Mouse (Mus musculus) splenic B cell, adult 2 months (primary cell): Measurements from ENCODE around the gene Draxin.
A peak's percentile ranks its signal among the peaks of the same experiment; 100 is the strongest.

Experiments
- DNase-seq: peaks from one replicate; pipeline ENCODE4 v3.0.0-alpha.2; 2011; ENCODE audit warnings: low read depth, low spot score
- H3K27me3 ChIP-seq: 2 replicates; pipeline ENCODE4 v1.6.1; 2012; ENCODE audit warnings: mild to moderate bottlenecking, low read length, moderate library complexity, mixed read lengths; ENCODE audit not compliant: control insufficient read depth, poor library complexity, insufficient read depth, severe bottlenecking
- H3K36me3 ChIP-seq: 2 replicates; pipeline ENCODE4 v1.6.1; 2012; ENCODE audit warnings: mild to moderate bottlenecking, low read length, moderate library complexity, mixed read lengths; ENCODE audit not compliant: control insufficient read depth, poor library complexity, insufficient read depth, severe bottlenecking

Draxin gene

DNA sequence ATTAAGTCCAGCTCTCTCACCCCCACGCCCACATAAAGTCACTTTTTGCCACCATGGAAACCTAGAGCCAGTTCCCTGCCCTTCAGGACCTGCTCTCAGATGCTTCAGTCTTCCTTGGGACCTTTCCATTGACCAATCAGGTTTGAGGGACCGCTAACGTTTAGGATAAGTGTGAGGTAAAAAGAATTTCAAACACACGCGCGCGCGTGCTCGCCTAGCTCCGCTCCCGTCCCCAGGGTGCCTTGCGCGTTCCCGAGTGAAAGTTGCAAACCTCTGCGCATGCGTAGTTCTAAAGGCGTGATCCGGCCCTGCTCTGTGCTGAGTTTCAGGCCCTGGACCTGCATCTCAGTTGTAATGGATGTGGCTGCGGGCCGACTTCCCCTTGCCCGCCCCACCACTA lies 55.2 kb downstream of the Draxin start:
- peaks cover 2% of the 10 kb centered on the region for H3K36me3 ChIP-seq
- peak; percentile 79 for DNase-seq
- no peaks in the 10 kb centered on the region for H3K27me3 ChIP-seq

DNA sequence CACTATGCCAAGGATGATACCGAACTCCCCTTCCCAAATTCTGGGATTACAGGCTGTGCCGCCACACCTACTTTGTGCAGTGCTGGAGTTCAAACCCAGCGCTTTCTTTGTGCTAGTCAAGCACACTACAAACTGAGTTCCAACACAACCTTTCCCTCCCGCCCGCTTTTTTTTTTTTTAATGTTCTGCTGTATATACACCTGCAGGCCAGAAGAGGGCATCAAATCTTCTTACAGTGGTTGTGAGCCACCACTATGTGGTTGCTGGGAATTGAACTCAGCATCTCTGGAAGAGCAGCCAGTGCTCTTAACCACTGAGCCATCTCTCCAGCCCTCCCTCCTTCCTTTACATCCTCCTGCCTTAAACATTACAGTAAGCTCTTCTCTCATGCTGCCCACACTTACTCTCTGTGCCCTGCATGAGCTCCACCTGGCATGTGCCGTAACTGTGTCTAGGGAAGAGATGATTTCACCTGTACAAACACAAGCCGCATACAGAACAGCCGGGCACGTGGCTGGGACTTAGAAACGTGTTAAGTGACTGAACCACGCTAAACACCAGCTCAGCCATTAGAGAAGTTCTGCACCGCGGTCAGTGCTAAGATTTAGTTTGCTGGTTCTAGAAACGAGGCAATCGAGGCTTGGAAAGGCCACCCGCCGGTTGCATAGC lies 55.8 kb downstream of the Draxin start:
- Histone ChIP-seq H3K27me3 (no peaks in the 10 kb centered on the region), H3K36me3 (no peaks in the 10 kb centered on the region; the same call in 1 of the 2 replicates)
- DNase-seq, result peak; percentile 59

DNA sequence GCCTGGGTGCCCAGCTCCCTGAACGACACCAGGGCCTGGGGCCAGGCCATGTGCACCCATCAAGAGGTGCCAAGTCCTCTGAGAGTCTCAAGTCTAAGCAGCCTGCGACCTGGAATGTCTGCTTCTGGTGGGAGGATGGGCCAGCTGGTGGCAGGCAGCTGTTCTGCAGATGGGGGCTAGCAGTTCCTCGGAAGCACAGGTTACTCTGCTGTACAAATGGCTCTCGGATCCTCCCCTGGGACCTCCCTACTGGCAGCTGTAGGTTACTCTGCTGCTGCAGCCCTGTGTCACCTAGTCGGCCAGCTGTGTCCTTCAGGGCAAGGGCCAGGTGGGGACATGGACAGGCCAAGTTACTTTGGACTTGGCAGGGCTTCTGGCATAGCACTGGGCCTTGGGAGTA lies 59.0 kb downstream of the Draxin start:
- peak; percentile 18 for DNase-seq
- no peaks in the 10 kb centered on the region for H3K36me3 ChIP-seq
- no peaks in the 10 kb centered on the region for H3K27me3 ChIP-seq

DNA sequence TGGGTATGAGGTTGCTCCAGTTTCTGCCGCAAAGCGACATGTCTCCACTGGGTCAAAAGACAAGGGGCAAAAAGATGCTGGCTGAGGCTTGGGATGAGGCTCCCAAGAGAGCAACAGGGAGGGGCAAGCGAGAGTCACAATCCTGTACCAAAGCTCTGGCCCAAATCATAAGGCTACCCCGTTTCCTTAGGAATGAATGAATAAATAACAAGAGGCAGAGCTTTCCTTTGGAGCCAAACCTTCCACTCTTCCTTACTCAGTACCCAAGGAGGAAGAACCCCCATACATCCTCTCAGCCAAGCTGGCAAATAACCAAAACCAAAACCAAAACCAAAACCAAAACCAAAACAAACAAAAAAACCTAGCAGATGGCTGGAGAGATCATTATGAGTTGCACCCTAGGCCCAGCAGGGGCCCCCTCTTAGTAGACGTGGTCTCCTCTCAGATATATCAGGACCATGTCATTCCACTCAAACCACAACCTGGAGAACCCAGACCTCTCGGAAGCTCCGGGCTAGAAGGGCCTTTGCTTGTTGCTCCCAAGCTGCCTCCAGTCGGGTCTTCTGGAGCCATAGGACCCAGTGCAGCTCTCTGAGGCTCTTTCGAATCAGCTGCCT lies 60.8 kb downstream of the Draxin start:
- Histone ChIP-seq H3K36me3 (no peaks in the 10 kb centered on the region), H3K27me3 (no peaks in the 10 kb centered on the region)
- peak; percentile 23 for DNase-seq

DNA sequence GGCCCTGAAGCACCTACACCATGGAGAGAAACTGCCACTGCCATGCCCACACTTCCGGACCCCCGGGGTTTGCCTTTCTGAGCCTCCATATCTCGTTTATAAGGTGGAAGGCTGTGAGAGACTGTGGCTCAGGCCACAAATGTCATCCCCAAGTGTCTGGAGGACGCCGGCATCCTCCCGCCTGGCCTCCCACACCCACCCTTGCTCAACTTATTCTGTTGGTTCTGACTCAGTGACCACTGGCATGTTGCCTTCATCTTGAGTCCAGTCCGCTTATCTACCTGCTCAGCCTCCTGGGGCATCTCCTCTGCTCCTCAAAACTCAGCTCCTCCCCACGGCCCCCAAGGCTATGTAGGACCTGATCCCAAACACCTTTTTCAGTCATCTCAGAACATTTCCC lies 63.2 kb downstream of the Draxin start:
- H3K36me3 ChIP-seq, result no peaks in the 10 kb centered on the region

DNA sequence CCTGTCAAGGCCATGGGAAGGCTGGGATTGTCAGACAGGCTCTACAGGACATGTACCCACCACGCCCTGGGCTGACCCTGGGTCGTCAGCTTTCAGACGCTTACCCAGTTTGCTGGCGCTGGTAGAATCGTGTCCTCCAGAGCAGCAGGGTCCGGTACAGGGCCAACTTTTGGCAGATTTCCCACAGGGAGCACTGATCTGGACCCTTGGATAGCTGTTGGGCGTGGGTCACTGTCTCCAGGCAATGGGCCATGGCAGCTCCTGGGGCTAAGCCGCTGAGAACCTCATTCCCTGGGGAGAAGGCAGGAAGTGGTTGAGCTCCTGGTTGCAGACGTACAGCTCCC lies 64.1 kb downstream of the Draxin start:
- Histone ChIP-seq H3K27me3 (no peaks in the 10 kb centered on the region), H3K36me3 (no peaks in the 10 kb centered on the region)
- peak; percentile 16 for DNase-seq

More for the DNA sequence above, 63.2 kb downstream of the Draxin start:
- no peak for DNase-seq
- no peaks in the 10 kb centered on the region for H3K27me3 ChIP-seq

DNA sequence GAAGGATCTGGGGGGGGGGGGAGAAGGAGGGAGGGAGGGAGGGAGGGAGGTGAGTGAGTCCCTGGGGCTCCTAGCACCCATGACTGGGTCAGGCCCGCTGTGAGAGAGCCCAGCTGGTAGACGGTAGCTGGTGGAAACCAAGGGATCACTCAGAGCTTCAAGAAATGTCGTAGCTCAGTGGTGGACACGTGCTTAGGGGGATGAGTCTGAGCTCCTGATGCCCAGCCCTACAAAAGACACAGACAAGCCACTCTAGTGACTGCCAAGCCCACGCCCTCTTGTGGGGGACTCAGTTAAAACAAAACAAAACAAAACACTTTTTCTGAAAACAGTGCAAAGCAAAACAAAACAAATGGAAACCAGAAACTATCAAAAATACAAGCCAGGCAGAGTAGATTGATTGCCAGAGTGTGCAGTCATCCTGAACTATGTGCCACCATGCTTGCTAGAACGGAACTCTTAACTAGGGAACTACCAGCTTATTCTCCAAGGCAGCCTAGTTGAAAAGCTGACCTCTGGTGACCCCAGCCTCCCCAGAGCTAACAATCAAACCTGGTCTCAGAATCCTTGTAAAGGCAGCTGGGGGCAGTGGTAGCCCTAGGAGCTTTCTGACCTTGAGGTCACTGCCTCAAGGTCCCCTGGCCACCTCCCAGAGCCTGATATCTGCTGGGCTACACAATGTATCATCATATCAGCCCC lies 64.6 kb downstream of the Draxin start:
- Histone ChIP-seq H3K27me3 (no peaks in the 10 kb centered on the region), H3K36me3 (no peaks in the 10 kb centered on the region)
- peak; percentile 18 for DNase-seq

DNA sequence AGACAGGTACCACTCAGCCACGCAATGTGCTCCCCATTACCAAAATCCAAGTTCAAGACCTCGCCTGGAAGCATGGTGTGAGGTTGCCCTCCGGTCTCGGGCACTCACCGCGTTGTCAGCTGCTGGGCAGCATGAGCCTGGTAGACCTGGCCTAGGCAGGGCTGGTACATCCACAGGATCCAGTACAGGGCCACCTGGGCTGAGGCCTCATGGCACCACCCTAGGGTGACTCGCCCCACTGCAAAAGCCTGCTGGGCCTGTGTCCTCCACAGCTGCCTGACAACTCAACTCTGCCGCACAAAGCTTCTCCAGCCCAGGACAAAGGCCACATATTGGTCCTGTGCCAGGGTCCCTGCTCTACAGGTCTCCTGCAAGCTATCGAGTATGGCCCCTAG lies 69.4 kb downstream of the Draxin start:
- DNase-seq, result no peak
- no peaks in the 10 kb centered on the region for H3K27me3 ChIP-seq
- H3K36me3 ChIP-seq, result no peaks in the 10 kb centered on the region

DNA sequence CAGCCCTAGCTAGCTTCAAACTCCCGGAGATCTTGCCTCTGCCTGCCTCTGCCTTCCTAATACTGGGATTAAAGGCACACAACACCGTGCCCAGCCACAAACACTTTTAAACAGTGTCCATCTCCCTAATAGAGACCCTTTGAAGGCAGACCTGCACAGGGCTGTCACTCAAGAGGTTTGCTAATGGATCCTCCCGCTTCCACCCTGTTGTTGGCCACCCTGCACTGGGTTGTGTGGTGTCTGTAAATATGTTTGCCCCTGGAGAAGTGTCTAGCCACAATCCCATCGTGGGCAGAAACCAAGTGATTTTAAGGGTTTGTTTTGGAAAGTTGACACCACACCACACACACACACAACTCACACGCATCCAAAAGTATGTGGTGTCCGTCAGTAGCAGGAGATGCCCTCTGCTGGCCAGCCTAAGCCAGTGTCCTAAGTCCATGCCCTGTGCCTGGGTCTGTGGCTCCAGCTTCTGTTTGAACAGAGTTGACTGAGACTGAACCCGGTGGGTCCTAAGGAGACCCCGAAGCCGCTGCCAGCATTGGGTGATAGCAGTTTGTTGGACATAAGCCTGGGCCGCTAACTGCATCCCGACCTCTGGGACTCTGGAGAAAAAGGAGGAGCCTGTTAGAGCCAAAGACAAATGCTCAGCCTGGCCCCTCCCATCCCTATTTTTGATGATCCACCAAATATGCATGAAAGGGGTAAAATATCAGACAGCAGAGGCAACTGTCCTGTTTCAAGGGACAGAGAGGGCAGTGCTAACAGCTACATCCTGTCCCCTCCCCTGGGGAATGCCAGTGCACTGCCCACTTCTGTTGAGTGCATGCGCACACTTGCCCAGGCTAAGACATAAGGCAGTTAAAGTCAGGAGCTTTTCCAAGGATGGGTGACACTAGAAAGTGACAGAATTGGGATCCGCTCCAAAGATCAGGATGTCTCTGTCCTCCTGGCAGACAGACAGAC lies 70.1 kb downstream of the Draxin start:
- H3K36me3 ChIP-seq, result no peaks in the 10 kb centered on the region
- peak; percentile 42 for DNase-seq
- H3K27me3 ChIP-seq, result no peaks in the 10 kb centered on the region

DNA sequence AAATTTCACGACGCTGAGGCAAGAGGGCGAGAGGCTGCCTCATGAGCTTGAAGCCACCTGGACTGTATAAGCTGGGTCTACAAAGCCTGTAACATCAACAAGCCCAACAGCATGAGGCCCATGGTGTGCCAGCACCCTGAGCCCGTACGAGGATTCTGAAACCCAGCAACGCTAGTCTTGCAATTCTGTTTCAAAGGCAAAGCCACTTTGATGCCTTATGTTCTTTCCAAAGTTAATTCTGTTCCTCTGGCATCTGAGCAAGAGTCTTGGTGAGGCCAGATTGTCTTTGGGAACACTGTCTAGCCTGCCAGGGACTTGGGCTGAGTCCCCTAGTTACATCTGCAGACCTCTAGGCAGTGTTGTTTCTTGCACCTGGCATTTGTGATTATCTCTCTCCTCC lies 71.5 kb downstream of the Draxin start:
- H3K36me3 ChIP-seq, result no peaks in the 10 kb centered on the region
- no peak for DNase-seq
- no peaks in the 10 kb centered on the region for H3K27me3 ChIP-seq

DNA sequence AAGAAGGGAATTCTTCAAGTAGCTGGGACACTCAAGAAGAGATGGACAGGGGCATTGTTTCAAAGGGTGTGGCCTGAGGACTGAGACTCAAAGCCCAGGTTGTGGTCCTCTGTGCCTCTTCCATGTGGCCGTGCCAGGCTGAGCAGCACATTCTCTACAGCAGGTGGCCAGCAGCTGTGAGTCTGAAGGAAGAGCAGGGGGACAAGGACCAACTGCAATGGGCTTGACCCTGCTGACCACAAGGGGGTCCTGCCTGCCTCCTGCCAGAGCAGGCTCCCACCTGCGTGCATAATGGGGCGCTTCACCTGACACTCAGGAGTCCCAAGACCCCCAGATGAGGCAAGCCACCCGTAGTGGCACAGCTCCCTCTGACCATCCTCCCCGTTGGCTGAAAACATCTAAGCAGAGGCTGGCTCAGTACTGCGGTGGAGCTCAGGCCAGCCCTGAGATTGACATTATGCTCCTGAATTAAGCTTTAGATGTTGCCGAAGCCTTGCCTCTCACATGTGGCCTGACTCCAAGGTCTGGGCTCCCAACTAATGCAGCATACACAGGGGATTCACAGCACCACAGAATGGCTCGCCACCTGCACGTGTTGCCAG lies 72.2 kb downstream of the Draxin start:
- DNase-seq, result no peak
- Histone ChIP-seq H3K36me3 (no peaks in the 10 kb centered on the region), H3K27me3 (no peaks in the 10 kb centered on the region)

DNA sequence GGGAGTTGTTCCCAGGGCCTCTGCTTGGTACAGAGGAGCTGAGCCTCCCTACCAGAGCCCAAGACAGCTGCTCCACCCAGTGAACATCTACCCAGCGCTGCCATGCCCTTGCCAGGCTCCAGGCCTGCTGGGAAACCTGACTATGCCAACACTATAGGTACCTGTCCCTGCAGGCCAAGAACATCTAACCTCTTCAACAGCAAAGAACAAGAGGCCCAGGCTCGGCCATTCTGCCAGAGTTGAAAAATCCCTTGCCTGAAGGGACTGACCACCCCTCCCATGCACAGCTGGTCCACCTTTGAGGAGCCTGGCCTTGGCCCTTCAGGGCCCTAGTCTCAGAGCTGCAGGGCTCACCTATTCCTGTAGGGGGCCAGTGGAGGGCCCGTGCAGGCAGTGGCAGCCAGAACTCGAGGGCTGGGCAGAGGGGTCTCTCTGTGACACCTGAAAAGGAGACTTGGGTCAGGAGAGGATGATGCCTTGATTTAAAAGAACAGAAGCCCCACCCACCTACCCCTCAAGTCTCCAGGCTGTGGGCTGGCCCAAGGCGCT lies 72.8 kb downstream of the Draxin start:
- no peaks in the 10 kb centered on the region for H3K27me3 ChIP-seq
- H3K36me3 ChIP-seq, result no peaks in the 10 kb centered on the region
- DNase-seq, result no peak

DNA sequence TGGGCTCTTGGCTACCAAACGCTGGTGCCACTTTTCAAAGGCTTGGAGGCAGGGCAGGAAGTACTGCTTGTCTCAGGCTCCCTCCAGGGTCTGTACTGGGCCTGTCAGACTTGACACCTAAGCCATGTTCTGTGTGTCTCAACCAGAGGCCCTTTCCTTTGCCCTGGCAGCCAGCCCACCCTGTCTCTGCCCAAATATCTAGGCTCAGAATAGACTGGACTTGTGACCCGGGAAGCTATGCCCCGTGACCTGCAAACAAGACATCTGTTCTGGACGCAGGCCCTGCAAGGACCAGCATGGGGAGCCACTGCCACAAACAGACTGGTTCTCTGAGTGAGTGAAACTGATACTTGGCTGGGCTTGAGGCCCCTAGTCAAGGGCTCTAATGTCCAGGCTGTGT lies 73.7 kb downstream of the Draxin start:
- Histone ChIP-seq H3K36me3 (no peaks in the 10 kb centered on the region; the same call in 1 of the 2 replicates), H3K27me3 (no peaks in the 10 kb centered on the region)
- DNase-seq, result no peak

DNA sequence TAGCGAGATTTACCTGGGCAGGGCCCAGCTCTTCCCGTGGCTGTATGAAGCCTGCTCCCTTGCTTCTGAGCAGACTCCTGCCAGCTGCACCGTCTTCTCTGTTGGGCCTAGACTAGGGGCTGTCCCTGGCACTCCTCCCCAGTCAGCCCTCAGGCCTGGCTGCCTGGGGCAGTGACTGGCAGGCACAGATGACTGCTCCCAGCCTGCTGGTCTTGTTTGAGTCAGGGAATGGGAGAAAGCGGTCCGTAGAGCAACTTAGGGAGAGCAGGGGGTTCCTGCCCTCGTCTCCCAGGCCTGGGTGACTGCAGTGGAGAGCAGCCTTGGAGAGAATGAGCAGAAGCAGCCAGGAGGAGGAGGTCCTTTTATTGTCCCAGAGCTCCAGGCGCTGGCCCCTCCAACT lies 74.3 kb downstream of the Draxin start:
- DNase-seq, result no peak
- Histone ChIP-seq H3K36me3 (no peaks in the 10 kb centered on the region; the same call in 1 of the 2 replicates), H3K27me3 (no peaks in the 10 kb centered on the region)
